Mouse (Mus musculus) liver, embryonic 14.5 days (tissue): ENCODE measurements around the gene Zfp949.

Experiments used
- CTCF ChIP-seq: IDR thresholded peaks from 2 replicates; pipeline ENCODE4 v1.5.1; 2016; ENCODE audit warnings: antibody characterized with exemption, low read depth, control low read depth
- EP300 ChIP-seq: IDR thresholded peaks from 2 replicates; pipeline ENCODE4 v1.6.1; 2016; ENCODE audit warnings: antibody characterized with exemption, low read depth

DNA sequence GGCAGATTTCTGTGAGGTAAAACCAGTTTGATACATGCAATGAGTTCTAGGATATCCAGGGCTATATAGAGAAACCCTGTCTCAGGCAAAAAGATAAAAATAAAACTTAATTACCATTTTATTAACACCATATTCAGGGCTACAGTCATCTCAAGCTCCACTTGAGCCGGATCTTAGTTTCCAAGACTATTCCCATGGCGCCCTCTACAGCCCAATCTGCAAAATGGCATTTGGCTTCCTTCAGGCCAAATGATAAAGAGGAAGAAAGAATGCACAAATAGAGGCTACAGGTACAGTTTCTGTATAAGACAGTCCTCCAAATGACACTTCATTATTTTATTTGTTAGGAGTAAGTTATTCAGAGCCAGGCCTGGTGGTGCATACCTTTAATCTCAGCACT, 1.7 kb upstream of the Zfp949 start:
- TF ChIP-seq CTCF (peak; percentile 85), EP300 (no peak)
